Mouse (Mus musculus) lung, embryonic 14.5 days (tissue): ENCODE measurements around the gene Acss2. TPM values are rescaled to one million over a fixed set of nuclear protein-coding genes. Genes with fewer than 3 reads are reported as not detected.

ENCODE experiments used
- ATAC-seq: fragments of 200-750 bp; cut with Nextera tagmentation; 2 replicates; pipeline ENCODE4 v1.8.0; 2017; ENCODE audit warnings: mild to moderate bottlenecking, moderate TSS enrichment, moderate library complexity; ENCODE audit not compliant: insufficient read depth
- DNase-seq: peaks from one replicate; pipeline ENCODE4 v3.0.0-alpha.2; 2015
- H3K27ac ChIP-seq: fragments of 300-500 bp; sonication (generic); 2 replicates; pipeline ENCODE4 v1.5.1; 2014; ENCODE audit warnings: low read depth, mild to moderate bottlenecking, moderate library complexity
- H3K27me3 ChIP-seq: fragments of 300-500 bp; sonication (generic); 2 replicates; pipeline ENCODE4 v1.6.1; 2014; ENCODE audit warnings: low read length, control low read depth; ENCODE audit not compliant: insufficient read depth
- H3K36me3 ChIP-seq: fragments of 300-500 bp; sonication (generic); 2 replicates; pipeline ENCODE4 v1.6.1; 2014; ENCODE audit warnings: control low read depth; ENCODE audit not compliant: insufficient read depth
- H3K4me1 ChIP-seq: fragments of 300-500 bp; sonication (generic); 2 replicates; pipeline ENCODE4 v1.6.1; 2014; ENCODE audit warnings: antibody characterized with exemption, control low read depth; ENCODE audit not compliant: insufficient read depth
- H3K4me2 ChIP-seq: fragments of 300-500 bp; sonication (generic); 2 replicates; pipeline ENCODE4 v1.6.1; 2014; ENCODE audit warnings: mild to moderate bottlenecking
- H3K4me3 ChIP-seq: fragments of 300-500 bp; sonication (generic); 2 replicates; pipeline ENCODE4 v1.5.1; 2014; ENCODE audit warnings: low read depth, low read length
- H3K9ac ChIP-seq: fragments of 300-500 bp; sonication (generic); 2 replicates; pipeline ENCODE4 v1.6.1; 2014
- H3K9me3 ChIP-seq: fragments of 300-500 bp; sonication (generic); 2 replicates; pipeline ENCODE4 v1.6.1; 2016; ENCODE audit warnings: low read depth, low read length, control low read depth
- CTCF ChIP-seq: IDR thresholded peaks from 2 replicates; pipeline ENCODE4 v1.5.1; 2016; ENCODE audit warnings: antibody characterized with exemption, low read depth
- WGBS: fragments of 180-500 bp; shearing (Covaris S2); extraction: QIAGEN DNeasy Blood & Tissue Kit; methylation state at CpG from one replicate; pipeline ENCODE4 v1.1.7; 2014; 5-methylcytosine and 5-hydroxymethylcytosine counted together
- microRNA counts: library from miRNA; unstranded; fragments of <30 nt; microRNA quantifications from one replicate; lab custom pipeline; 2016
- microRNA-seq: library from miRNA; unstranded; fragments of <30 nt; microRNA quantifications from one replicate; pipeline ENCODE4, GENCODE M21; 2016; ENCODE audit warnings: borderline number of aligned reads
- polyA plus RNA-seq: library from polyadenylated mRNA; unstranded; fragments of >200 nt; fragmentation: Nextera tagmentation; extraction: Ambion mirVana; gene quantifications from 2 replicates; pipeline ENCODE4 v1.2.1, GENCODE M21; 2014

Gene Acss2
- polyA plus RNA-seq, 1 experiment from 2014 or later = 7.5 TPM

- DNase-seq (no peak), ATAC-seq (no peak)
- Histone ChIP-seq H3K4me1 (no peaks in the 10 kb centered on the region), H3K27me3 (peaks cover 38% of the 10 kb centered on the region), H3K9ac (no peak overlapping the region), H3K4me3 (no peak overlapping the region), H3K9me3 (no peaks in the 10 kb centered on the region), H3K4me2 (no peak overlapping the region), H3K27ac (no peak overlapping the region), H3K36me3 (peaks cover 72% of the 10 kb centered on the region)
- WGBS = 87% methylated on average over 9 of the region's 9 CpGs
- no peak for TF ChIP-seq CTCF
These were observed 116.0 kb downstream of the Acss2 start for GRCm38 (mm10) chr2:155633731-155634130.

GRCm38 (mm10) chr2:155634562-155634961 is 116.8 kb downstream of the Acss2 start:
- H3K9ac ChIP-seq = no peak overlapping the region

More at GRCm38 (mm10) chr2:155634562-155634961, 116.8 kb downstream of the Acss2 start:
- peaks cover 30% of the 10 kb centered on the region for H3K27me3 ChIP-seq
- TF ChIP-seq CTCF = no peak
- H3K36me3 ChIP-seq = peaks cover 81% of the 10 kb centered on the region
- no peak overlapping the region for H3K4me3 ChIP-seq
- 90% methylated on average over 8 of the region's 8 CpGs for WGBS
- no peaks in the 10 kb centered on the region for H3K9me3 ChIP-seq
- no peak overlapping the region for H3K4me2 ChIP-seq
- no peak overlapping the region for H3K27ac ChIP-seq
- no peak for ATAC-seq
- DNase-seq = no peak
- H3K4me1 ChIP-seq = no peaks in the 10 kb centered on the region

MicroRNA genes within 50 kb of the gene (microRNA counts, 519-probe panel; counts per million panel counts)
- microRNA mmu-miR-499 (lab: Ali Mortazavi, UCI) = 1,615 counts per million, percentile 12 among the panel's probes with 10 or more counts

Small RNA genes lying within 50 kb of the gene (microRNA-seq; reads per million reads assigned to microRNA genes)
- 15.2 reads per million, percentile 28 among the genes with 10 or more reads in this experiment for gene Mir499

Other genes with a start within 250 kb of the Acss2 start
- 149 and 162 TPM in 2 replicates for gene Map1lc3a, start 241.7 kb upstream of the Acss2 start, polyA plus RNA-seq
- gene Pigu, start 160.5 kb upstream of the Acss2 start, polyA plus RNA-seq = 52.0 and 54.0 TPM in 2 replicates
- gene Trp53inp2, start 136.9 kb upstream of the Acss2 start, polyA plus RNA-seq = 15.0 and 17.8 TPM in 2 replicates
- gene Ncoa6, start 44.1 kb upstream of the Acss2 start, polyA plus RNA-seq = 27.1 and 28.4 TPM in 2 replicates
- 2.1 and 2.6 TPM in 2 replicates for gene Ggt7, start 289 bp downstream of the Acss2 start, polyA plus RNA-seq
- gene Gss, start 74.9 kb downstream of the Acss2 start, polyA plus RNA-seq = 22.0 TPM in 2 replicates
- gene Myh7b, start 93.3 kb downstream of the Acss2 start, polyA plus RNA-seq = 0.32 and 0.36 TPM in 2 replicates
- gene Trpc4ap, start 174.4 kb downstream of the Acss2 start, polyA plus RNA-seq = 129 and 132 TPM in 2 replicates
- gene Edem2, start 211.5 kb downstream of the Acss2 start, polyA plus RNA-seq = 35.6 and 35.7 TPM in 2 replicates
- not detected in 2 replicates for gene Gm17581, start 217.9 kb downstream of the Acss2 start, polyA plus RNA-seq
- gene Procr, start 233.2 kb downstream of the Acss2 start, polyA plus RNA-seq = 10.4 and 10.9 TPM in 2 replicates